Mouse (Mus musculus) left cerebral cortex, adult 18-20 months (tissue): ENCODE data around the gene Ccnl2. TPM values are rescaled to one million over a fixed set of nuclear protein-coding genes. Genes with fewer than 3 reads are reported as not detected.

Experiments used
- DNase-seq, 2 experiments: peaks; one replicate each; pipeline ENCODE4 v3.0.0; 2021 to 2022; ENCODE audit warnings: low spot score in 2 of 2, mixed read lengths in 1 of 2
- total RNA-seq, 2 experiments: library from RNA; stranded (reverse); gene quantifications; 2 replicates each; pipeline ENCODE4 v1.2.3; 2021

Ccnl2 gene
- total RNA-seq, 2 experiments from 2014 or later = 60.1 to 65.5 TPM

DNA sequence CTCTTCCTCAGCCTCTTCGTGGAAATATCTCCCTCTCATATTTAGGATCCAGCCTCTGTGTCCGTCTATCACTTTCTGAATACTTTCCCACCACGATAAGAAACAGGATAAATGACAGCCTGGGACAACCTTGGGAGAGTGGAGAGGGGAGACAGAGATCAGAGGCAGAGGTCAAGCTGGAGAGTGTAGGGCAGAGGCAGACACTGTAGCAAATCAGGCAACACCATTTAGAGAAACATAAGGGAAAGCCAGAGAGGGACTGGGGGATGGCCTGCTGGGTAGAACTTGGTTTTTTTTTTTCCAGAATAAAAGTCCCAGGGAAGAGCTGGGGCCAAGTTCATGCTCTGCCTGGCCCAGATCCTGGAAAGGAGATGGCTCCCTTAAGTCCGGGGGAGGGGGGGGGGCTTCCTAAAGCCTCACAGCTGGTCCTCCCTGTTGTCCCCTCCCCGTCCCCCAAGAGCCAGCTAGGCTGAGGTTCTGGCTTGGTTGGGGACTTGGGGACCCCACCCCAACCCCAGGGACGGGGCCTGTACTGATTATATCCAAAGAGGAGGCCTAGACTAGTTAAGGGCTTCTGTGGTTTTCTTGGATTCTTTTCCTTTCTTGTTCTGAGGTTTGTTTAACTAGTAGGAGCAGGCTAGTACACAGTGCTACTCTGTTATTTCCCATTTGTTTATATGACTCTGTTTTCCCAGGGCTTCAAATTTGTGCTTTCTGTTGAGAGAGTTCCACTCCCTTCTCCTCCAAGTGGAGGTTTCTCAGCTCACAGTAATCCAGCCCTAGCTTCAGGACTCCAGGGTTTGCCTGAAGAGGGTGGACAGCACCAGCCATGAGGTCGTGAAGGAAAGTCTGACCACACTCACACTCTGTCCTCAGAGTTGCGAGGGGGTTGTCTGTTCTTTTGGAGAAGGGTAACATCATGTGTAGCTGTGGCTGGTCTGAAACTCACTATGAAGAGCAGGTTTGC, 26.2 kb downstream of the Ccnl2 start:
- no peak for DNase-seq

DNA sequence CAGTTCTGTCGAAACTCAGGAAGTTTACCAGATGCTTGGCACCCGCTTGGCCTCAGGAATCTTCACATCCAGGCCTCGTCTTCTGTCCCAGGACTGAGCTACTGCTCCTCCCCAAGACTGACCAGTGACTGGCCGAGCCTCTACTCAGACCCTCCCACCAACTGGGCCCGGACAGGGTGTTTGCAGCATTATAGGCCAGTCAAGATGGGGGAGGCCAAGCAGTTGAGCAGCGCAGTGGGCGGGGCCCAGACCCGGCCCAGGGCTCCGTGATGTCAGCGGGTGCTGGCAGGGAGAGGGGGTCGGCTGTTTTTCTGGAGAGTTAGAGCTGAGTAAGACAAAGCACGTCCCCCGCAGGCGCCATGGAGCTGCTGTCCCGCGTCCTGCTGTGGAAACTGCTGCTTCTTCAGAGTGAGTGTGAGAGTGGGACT, 27.2 kb downstream of the Ccnl2 start, which contains the start of gene Mxra8:
Mxra8 (plus strand) TSS at position 198 of the 428 bp plus-strand sequence.
- DNase-seq = no peak

DNA sequence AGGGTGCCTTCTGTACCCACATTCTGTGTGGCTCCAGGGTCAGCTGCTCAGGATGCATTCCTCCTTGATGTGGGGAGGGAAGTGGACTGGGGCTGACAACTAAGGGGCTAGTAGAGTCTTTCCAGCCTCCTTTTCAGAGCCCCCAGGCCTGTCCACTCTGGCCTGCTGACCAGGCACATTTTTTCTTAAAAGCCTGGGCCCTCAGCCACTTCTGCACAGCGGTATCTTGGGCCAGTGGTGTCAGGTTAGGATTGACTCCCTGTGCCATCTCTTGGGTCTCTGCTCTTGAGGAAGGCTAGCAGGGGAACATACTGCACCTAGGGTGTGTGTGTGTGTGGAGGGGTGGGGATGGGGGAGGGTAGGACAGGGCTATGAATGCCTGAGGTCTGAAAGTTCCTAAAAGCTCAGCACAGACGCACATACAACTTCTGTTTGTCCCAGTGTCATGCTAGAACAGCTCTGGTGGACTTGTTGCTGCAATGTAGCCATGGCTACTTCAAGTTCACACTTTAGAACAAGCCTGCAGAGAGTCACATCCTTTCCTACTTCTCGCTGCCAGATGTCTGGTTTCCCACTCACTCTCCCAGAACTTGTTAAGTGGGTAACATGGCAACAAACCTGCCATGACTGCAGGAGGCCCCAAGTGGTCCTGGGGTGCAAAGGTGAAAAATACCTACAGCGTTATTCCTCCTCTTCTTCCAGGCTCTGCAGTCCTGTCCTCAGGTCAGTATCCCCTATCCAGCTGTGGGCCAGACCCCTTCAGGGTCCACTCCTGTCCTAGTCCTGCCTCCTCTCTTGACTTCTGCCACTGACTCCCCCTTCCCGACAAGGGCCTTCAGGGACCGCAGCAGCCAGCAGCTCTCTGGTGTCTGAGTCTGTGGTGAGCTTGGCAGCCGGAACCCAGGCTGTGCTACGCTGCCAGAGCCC, 28.1 kb downstream of the Ccnl2 start:
- no peak for DNase-seq

DNA sequence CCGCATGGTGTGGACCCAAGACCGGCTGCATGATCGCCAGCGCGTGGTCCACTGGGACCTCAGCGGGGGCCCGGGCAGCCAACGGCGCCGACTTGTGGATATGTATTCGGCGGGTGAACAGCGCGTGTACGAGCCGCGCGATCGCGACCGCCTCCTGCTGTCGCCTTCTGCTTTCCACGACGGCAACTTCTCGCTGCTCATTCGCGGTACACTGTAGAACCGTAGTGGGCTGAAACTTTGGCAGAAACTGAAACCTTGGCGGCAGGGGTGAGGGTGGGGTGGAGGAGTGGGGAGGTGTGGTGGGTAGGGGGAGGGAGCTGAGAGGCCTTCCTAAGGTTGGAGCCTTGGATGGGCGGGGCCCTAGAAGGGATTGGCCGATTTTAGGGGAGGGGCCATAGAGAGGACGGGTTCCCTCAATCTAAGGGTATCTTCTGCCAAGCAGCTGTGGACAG, 28.7 kb downstream of the Ccnl2 start:
- DNase-seq = no peak

DNA sequence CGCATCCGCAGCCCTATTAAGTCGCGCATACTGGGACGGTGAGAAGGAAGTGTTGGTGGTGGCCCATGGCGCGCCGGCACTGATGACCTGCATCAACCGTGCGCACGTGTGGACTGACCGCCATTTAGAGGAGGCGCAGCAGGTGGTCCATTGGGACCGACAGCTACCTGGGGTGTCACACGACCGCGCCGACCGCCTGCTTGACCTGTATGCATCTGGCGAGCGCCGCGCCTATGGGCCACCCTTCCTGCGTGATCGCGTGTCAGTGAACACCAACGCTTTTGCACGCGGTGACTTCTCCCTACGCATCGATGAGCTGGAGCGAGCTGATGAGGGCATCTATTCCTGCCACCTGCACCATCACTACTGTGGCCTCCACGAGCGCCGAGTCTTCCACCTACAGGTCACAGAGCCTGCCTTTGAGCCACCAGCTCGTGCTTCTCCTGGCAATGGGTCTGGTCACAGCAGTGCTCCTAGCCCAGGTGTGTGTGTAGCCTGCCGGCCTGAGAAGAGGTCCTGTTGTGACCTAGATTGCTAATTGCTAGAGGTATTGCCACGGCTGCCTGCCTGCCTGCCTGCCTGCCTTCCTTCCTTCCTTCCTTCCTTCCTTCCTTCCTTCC, 29.5 kb downstream of the Ccnl2 start:
- DNase-seq = no peak

DNA sequence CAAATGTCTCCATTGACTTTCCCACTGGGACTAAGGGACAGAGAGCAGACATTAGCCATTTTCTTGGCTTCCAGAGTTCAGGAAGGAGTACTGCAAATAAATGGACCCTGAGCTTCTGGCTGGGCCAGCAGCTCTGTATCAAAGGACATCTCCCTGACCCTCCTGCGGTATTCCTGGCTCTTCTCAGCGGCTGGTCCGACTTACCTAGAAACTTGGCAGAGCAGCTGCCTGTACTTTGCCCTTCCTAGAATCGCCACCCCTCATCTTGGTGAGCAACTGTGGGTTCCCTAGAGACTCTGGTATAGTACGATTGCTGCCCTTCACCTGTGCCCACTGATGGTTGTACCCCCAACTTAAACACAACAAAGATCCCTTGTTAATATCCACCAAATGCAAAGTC, 30.9 kb downstream of the Ccnl2 start:
- no peak for DNase-seq

DNA sequence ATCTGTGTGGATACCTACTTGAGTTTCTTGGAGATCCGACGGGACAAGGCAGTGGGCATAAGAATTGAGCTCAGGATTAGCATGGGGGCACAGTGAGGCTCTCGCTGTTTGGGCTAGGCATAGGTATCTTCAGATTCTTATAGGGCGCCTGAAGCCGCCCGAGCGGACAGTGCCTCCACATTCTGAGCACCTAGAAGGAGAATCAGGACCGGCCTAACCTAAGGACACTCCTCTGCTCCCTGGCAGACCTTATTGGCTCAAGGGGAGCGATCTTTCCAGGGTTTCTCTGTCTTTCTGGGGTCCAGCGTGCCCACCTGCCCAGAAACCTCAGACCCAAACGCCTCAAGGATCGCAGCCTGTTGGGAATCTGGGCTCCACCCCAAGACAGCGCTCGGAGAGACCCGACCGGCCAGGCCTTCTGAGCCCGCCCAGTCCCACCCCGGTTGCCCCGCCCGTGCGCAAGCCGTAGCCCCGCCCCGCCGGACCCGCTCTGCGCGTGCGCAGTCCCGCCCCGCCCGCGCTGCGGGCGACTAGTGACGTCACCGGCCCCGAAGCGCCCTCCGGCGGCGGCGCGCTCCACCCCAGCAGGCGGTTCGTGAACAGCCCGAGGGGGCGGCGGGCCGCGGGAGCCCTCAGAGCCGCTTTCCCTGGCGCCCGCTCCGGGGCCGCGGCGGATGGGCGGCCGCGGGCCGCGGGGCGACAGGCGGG, 34.7 kb downstream of the Ccnl2 start, which contains the start of gene Dvl1:
Dvl1 (plus strand) TSS at position 532 of the 708 bp plus-strand sequence.
- DNase-seq = peak; percentile 95 to 96

DNA sequence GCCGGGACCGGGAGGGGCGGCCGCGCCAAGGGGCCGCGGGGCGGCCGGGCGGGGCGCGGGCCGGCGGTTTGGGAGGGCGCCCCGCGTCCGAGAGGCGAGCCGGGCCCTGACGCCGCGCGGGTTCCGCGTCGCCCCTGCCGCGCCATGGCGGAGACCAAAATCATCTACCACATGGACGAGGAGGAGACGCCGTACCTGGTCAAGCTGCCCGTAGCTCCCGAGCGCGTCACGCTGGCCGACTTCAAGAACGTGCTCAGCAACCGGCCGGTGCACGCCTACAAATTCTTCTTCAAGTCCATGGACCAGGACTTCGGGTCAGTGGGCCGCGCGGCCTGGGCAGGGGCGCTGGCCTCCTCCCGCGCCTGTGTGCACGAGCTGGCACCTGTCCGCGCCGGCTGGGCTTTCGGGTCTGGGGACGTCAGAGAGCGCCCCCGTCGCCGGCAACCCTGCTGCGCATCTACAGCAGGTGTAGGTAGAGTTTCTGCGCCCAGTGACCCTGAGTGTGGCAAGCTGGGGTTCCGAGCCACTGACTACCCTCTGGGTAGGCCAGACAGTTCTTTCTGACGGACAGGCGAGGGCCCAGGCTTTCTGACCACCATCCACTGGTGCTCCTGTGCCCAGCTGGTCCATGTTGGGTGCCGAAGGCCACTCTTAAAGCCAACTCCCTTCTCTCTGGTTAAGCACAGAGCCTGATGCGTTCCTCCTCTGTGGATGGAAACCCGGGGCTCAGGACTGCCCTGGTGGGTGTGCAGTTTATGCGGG, 35.5 kb downstream of the Ccnl2 start:
- peak in 1 of 2 experiments; percentile 38 for DNase-seq

DNA sequence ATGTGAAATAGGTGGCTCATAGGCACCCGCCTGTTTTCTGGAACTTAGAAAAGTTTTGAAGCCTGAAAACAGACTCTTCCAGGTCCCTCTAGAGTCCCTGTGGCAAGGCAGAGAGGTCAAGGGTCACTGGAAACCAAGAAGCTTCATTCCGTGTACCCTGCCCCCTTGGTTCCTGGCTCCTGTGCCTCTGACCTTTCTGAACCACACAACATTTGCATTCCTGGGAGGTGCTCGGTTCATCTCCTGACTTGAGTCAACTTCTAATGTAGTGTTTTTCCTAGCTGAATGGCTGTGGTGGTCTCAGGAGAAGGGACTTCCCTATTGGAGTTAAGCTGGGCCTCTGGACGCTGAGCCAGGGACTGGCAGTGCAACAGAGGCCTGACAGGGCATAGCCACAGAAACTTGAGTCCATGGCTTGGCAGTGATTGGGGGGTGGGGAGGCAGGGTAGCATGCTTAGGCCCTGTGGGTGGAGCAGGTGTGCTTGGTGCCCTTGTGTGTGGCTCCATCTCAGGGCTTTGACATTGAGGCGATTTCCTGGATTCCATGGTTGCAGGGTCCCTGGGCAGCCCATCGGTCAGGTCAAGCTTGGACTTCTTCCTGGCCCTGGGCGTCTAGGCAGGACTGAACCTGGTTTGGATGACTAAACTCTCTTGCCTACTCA, 36.3 kb downstream of the Ccnl2 start:
- DNase-seq = no peak

DNA sequence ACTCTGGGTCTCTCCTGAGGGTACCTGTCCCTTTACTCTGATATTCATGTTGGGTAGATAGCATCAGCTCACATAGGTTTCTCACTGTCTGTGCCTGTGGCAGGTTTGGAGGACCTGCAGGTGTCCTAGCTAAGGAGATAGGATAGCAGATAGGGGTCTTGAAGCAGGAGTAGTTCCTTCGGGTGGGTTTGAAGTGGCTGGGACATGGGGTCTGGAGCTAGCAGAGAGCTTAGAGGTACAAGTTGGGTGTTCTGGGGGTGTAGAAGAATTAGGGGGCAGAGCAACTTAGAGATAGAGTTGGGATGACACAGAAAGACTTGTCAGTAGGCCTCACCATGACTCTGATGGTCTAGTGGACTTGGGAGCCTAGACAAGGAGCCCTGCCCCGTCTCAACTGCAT, 37.1 kb downstream of the Ccnl2 start:
- no peak for DNase-seq

DNA sequence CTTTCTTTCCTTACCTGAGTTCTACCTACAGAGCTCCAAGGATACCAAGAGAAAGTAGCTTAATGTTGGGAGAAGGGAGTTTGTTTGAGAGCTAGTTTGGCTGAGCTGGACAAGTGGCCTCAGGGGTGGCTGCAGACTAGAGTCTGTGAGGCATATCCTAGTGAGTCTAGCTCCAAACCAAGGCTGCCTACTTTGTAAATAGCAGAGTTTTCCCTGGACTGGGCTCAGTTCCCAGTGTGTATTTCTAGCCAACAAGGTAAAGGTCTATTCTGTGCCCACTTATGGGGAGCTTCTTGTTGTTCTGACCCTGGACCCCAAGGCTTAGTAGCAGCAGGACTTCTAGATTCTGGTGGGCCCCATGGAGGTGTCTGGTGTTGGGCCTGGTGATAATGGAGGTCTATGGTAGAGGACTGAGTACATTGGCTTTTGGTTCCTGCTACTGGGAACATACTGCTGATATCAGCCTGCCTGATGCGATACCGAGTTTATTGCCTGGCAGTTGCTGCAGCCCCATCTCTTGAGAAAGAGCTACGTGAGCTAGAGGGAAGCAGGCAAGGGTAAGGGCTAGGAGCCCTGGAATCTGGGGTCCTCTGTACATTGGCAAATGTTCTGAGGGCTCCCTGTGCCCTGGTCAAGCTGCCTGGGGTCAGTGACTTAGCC, 37.6 kb downstream of the Ccnl2 start:
- DNase-seq = no peak

DNA sequence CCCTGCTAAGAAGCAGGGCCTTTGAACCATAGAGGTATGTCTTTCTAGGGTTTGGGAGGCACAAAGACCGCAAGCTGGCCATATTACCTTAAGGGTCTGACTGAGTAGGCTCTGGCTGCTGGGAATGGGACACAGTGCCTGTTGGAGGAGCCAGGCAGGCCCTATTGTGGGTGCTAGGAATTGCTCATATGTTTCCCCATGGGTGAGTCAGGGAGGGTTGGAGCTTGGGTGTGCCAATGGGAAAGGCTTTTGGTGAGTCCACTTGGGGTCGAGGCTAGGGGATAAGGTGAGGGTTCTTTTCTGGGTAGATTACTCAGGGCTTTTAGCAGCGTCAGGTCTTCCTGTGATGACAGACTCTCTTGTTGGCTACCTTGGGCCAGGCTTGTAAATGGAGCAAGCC, 39.1 kb downstream of the Ccnl2 start:
- DNase-seq = no peak

DNA sequence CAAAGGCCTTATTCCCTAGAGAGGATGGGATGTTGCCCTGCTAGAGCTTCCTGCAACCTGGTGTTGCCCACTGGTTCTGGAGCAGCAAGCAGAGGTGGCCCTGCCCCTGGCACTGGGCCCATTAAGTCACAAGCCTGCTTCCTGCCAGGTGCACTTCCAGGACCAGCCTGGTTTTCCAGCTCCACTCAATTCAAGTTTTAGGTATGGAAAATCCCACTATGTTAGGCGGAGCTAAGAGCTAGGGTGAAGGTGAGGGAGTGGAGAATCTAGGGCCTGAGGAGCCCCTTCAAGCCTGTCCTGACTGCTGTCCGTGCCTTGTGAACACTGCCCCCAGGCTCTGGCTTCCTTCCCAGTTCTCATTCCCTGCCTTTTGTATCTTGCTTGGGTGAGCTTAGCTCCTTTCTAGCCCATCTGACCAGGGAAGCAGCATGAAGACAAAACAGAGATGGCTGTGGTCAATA, 39.7 kb downstream of the Ccnl2 start:
- no peak for DNase-seq

DNA sequence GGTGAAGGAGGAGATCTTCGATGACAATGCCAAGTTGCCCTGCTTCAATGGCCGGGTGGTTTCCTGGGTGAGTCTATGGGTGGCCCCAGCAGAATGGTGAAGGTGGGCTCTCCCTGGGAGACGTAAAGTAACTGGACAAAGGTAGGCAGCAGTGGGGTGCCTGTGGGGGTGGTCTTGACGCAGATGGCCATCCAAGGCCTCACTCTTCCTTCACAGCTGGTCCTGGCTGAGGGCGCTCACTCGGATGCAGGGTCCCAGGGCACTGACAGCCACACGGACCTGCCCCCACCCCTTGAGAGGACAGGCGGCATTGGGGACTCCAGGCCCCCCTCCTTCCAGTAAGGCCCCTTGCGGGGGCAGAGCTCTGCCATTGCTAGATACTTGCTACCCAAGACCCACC, 41.1 kb downstream of the Ccnl2 start:
- no peak for DNase-seq

DNA sequence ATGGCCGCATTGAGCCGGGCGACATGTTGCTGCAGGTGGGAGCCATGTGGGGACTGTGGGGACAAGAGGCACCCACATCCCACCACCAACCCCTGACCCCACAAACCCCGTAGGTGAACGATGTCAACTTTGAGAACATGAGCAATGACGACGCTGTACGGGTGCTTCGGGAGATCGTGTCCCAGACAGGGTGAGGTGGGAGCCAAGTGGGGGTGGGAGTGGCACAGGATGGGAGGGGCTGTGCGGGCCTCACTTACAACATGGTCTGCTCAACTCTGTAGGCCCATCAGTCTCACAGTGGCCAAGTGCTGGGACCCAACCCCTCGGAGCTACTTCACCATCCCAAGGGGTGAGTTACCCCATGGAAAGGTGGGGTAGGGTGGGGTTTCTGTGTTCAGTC, 42.7 kb downstream of the Ccnl2 start:
- DNase-seq = no peak

DNA sequence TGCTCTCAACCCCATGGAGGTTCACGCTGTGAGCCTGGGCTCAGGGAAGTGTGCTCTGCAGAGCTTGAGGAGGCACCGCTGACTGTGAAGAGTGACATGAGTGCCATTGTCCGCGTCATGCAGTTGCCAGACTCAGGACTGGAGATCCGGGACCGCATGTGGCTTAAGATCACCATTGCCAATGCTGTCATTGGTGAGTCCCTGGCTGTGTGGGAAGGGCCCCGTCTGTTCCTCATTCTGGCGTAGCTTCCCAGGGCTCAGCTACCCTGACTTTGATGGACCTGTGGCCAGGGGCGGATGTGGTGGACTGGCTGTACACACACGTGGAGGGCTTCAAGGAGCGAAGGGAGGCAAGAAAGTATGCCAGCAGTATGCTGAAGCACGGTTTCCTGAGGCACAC, 43.8 kb downstream of the Ccnl2 start:
- DNase-seq = no peak

DNA sequence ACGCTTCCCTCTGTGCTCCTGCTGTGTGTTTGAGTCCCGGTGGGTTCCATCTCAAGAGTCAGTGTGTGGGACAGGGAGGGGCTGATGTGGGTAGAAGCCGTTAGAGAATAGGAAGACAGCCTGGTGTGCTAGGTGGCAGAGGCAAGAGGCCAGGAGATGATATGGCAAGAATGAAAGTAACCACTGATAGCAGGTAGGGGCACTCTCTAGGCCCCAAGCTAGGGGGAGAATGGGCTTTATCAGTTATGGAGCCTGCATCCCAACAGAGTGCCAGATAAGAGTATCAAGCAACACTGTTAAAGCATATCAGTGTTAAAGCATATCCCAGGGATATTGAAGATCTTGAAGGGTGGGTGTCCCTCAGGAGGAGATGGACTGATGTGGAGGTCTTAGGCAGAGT, 44.6 kb downstream of the Ccnl2 start:
- no peak for DNase-seq

DNA sequence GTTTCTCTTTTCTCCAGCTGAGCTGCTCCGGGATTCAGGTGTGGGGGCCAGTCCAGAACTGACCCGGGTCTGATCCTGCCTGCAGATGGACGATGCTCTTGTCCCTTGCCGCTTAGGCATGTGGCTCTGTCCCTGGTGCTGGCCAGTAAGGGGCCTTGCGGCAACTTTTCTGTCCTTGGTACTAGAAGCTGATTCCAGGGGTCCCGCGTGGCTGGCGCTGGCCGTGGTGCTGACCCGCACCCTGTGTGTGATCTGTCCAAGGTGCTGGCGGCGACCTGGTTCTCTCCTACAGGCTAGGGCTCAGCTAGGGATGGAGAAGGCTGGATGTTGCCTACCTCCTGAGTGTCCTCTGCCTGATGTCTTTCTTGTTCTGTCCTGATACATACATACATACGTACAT, 47.0 kb downstream of the Ccnl2 start:
- DNase-seq = no peak

DNA sequence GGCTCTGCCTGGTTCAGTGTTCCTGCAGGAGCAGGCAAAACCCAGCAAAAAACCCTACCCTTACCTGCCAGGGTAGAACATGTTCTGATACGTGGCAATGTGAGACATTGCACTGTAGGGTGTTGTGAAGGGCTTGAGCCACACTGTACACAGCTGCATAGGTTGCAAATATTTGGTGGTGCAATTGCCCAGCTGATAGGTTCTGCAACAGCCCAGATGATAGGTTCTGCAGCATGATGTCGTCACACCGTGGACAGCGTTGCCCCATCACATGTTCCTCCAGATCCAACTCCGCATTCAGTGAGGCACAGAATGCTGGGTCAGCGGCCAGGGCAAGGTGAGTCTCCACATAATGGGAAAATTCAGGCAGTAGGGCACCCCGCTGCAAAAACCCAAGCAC, 49.5 kb downstream of the Ccnl2 start:
- DNase-seq = no peak
